Comparison of ENCODE assay signal across 15 mouse cellular contexts in genomic region chr10:68553677-68554076, GRCm38 (mm10).
A peak's percentile ranks its signal among the peaks of the same experiment; 100 is the strongest.
DNase-seq lines count a peak whose midpoint lies in the region.
"Had no signal": no experiment of that assay in that cellular context is flagged by ENCODE, and none has a peak within 500 bp of the region (broad histone marks: within the 10 kb centered on the region; RNA-seq: fewer than 3 reads in every experiment).

No protein-coding gene starts in this region.

- peak; percentile 36 for DNase-seq in CD4-positive, CD25-positive, alpha-beta regulatory T cell, adult 2 months (ENCODE audit: low read depth, low spot score)
- peak; percentile 2 for DNase-seq in T-cell, adult 2 months (ENCODE audit: low spot score)
- peak; percentile 30 for DNase-seq in naive thymus-derived CD4-positive, alpha-beta T cell, adult 2 months (ENCODE audit: low read depth)
- no peak for DNase-seq in natural killer cell, adult 2 months (ENCODE audit: low spot score in 2 of 2)
- no peak for DNase-seq in thymus, postnatal 10 days (ENCODE audit: low spot score in 2 of 2)
- no peak for DNase-seq in B cell, adult 2 months
- DNase-seq: adrenal gland, postnatal 10 days; adrenal gland, postnatal 36 days; cerebellum, adult 18-20 months; cerebellum, adult 9-10 months; cerebellum, postnatal 14 days; gastrocnemius, postnatal 10 days; gastrocnemius, postnatal 36 days; heart, postnatal 10 days; heart, postnatal 36 days had no signal

Comparison
In these comparisons a context has a peak if more than half of its experiments do, and no peak if none do; other contexts are left out.
1. DNase-seq: peak in CD4-positive, CD25-positive, alpha-beta regulatory T cell, adult 2 months (single experiment), T-cell, adult 2 months (single experiment) and naive thymus-derived CD4-positive, alpha-beta T cell, adult 2 months (single experiment); none in natural killer cell, adult 2 months (0 of 2), thymus, postnatal 10 days (0 of 2) and B cell, adult 2 months (0 of 2).